In genomic region chr6:91157237-91157570, GRCm38 (mm10) we compare ENCODE assay signal across 7 mouse cellular contexts. TPM values are rescaled to one million over a fixed set of nuclear protein-coding genes. Genes with fewer than 3 reads are reported as not detected.
DNase-seq lines count a peak whose midpoint lies in the region; ATAC-seq and TF ChIP-seq lines count a peak whose summit lies in the region.

No protein-coding gene starts in this region.

- WGBS in lung, embryonic 15.5 days = 29% methylated on average over 6 of the region's 6 CpGs
- WGBS in forebrain, embryonic 11.5 days = 52% methylated on average over 6 of the region's 6 CpGs
- 41% methylated on average over 6 of the region's 6 CpGs for WGBS in limb, embryonic 10.5 days
- 18% methylated on average over 6 of the region's 6 CpGs for WGBS in olfactory bulb, adult 2 months

- H3K27ac ChIP-seq in lung, embryonic 15.5 days = peak overlapping the region; percentile 57; the same call in 1 of the 2 replicates
- H3K27ac ChIP-seq in forebrain, embryonic 11.5 days (ENCODE audit: low read depth, low read length) = no peak overlapping the region
- peak overlapping the region; percentile 95 for H3K27ac ChIP-seq in limb, embryonic 10.5 days
- peak overlapping the region; percentile 66 for H3K27ac ChIP-seq in olfactory bulb, adult 2 months (ENCODE audit: insufficient read depth, low read depth, low read length)

- 0 out of 2 replicates have a peak, but pooled peaks cover 4% of the 10 kb centered on the region for H3K27me3 ChIP-seq in lung, embryonic 15.5 days
- no peaks in the 10 kb centered on the region for H3K27me3 ChIP-seq in forebrain, embryonic 11.5 days (ENCODE audit: control insufficient read depth, insufficient read depth, low read length)
- peaks cover 2% of the 10 kb centered on the region; the same call in 1 of the 2 replicates for H3K27me3 ChIP-seq in limb, embryonic 10.5 days (ENCODE audit: low read depth, poor library complexity, severe bottlenecking)

- no peak for TF ChIP-seq CTCF in olfactory bulb, adult 2 months (IDR thresholded peaks at IDR 0.05; ENCODE audit: insufficient read depth, low read depth, low read length)

- ATAC-seq in lung, embryonic 15.5 days (ENCODE audit: borderline replicate concordance, extremely low read depth, low FRiP score, low TSS enrichment) = no peak
- ATAC-seq in forebrain, embryonic 11.5 days (replicated peaks; ENCODE audit: low FRiP score) = no peak

- no peaks in the 10 kb centered on the region for H3K36me3 ChIP-seq in lung, embryonic 15.5 days
- no peaks in the 10 kb centered on the region for H3K36me3 ChIP-seq in forebrain, embryonic 11.5 days (ENCODE audit: control insufficient read depth, insufficient read depth, low read length)
- peaks cover 6% of the 10 kb centered on the region; the same call in 1 of the 2 replicates for H3K36me3 ChIP-seq in limb, embryonic 10.5 days

- peak overlapping the region; percentile 60 for H3K4me3 ChIP-seq in lung, embryonic 15.5 days
- peak overlapping the region; percentile 59 for H3K4me3 ChIP-seq in forebrain, embryonic 11.5 days (ENCODE audit: low read depth, low read length)
- peak overlapping the region; percentile 78 for H3K4me3 ChIP-seq in limb, embryonic 10.5 days
- H3K4me3 ChIP-seq in olfactory bulb, adult 2 months (ENCODE audit: insufficient read depth, low read depth, low read length) = peak overlapping the region; percentile 60

- peak overlapping the region; percentile 80 for H3K4me2 ChIP-seq in lung, embryonic 15.5 days
- H3K4me2 ChIP-seq in forebrain, embryonic 11.5 days (ENCODE audit: low read depth, low read length, severe bottlenecking) = peak overlapping the region; percentile 85

- no peaks in the 10 kb centered on the region for H3K9me3 ChIP-seq in lung, embryonic 15.5 days
- no peaks in the 10 kb centered on the region for H3K9me3 ChIP-seq in forebrain, embryonic 11.5 days (ENCODE audit: control insufficient read depth, low read length)
- H3K9me3 ChIP-seq in limb, embryonic 10.5 days (replicated peaks) = no peaks in the 10 kb centered on the region

- TF ChIP-seq POLR2A in olfactory bulb, adult 2 months (IDR thresholded peaks at IDR 0.05; ENCODE audit: insufficient read depth, low read depth, low read length) = no peak

- no peak for DNase-seq in lung, adult 18-20 months
- no peak for DNase-seq in forebrain, embryonic 11.5 days (ENCODE audit: low spot score)
- DNase-seq in limb, embryonic 10.5 days (ENCODE audit: low spot score) = no peak
- DNase-seq in MN1 (ENCODE audit: low spot score) = no peak
- DNase-seq in retina, embryonic 14.5 days (ENCODE audit: low spot score) = no peak

- peaks cover 28% of the 10 kb centered on the region for H3K4me1 ChIP-seq in lung, embryonic 15.5 days
- peaks cover 12% of the 10 kb centered on the region; the same call in 1 of the 2 replicates for H3K4me1 ChIP-seq in forebrain, embryonic 11.5 days (replicated peaks; ENCODE audit: control insufficient read depth, insufficient read depth, low read length)
- H3K4me1 ChIP-seq in limb, embryonic 10.5 days = peaks cover 78% of the 10 kb centered on the region
- H3K4me1 ChIP-seq in olfactory bulb, adult 2 months (ENCODE audit: control insufficient read depth, insufficient read depth, low read length) = peaks cover 50% of the 10 kb centered on the region

- H3K9ac ChIP-seq in lung, embryonic 15.5 days = peak overlapping the region; percentile 70
- peak overlapping the region; percentile 75 for H3K9ac ChIP-seq in forebrain, embryonic 11.5 days (ENCODE audit: low read length)

RNA-seq across cellular contexts. Expression of gene Hdac11, which starts 0.7 kb away (rescaled TPM):
- polyA plus RNA-seq in lung, embryonic 15.5 days (2015; fragmentation: Nextera tagmentation; extraction: Ambion mirVana) = 7.5 and 8.2 TPM in 2 replicates
- polyA plus RNA-seq in forebrain, embryonic 11.5 days (2014; fragmentation: Nextera tagmentation; extraction: Ambion mirVana) = 12.5 and 14.5 TPM in 2 replicates
- 10.0 and 12.8 TPM in 2 replicates for polyA plus RNA-seq in limb, embryonic 10.5 days (2016; fragmentation: Nextera tagmentation; extraction: Ambion mirVana)
- not detected in 2 replicates for polyA plus RNA-seq in olfactory bulb, adult 2 months (2012; ENCODE audit: insufficient read depth, insufficient read length, low replicate concordance, missing spikeins)

RNA-seq across cellular contexts. Expression of gene Nup210, which starts 40.6 kb away (rescaled TPM):
- polyA plus RNA-seq in lung, embryonic 15.5 days (2015; fragmentation: Nextera tagmentation; extraction: Ambion mirVana) = 25.7 and 27.5 TPM in 2 replicates
- polyA plus RNA-seq in forebrain, embryonic 11.5 days (2014; fragmentation: Nextera tagmentation; extraction: Ambion mirVana) = 31.9 and 37.4 TPM in 2 replicates
- 7.2 and 10.7 TPM in 2 replicates for polyA plus RNA-seq in limb, embryonic 10.5 days (2016; fragmentation: Nextera tagmentation; extraction: Ambion mirVana)
- polyA plus RNA-seq in olfactory bulb, adult 2 months (2012; ENCODE audit: insufficient read depth, insufficient read length, low replicate concordance, missing spikeins) = not detected in 2 replicates

RNA-seq across cellular contexts. Expression of gene Fbln2, which starts 55.1 kb away (rescaled TPM):
- 53.0 and 65.0 TPM in 2 replicates for polyA plus RNA-seq in lung, embryonic 15.5 days (2015; fragmentation: Nextera tagmentation; extraction: Ambion mirVana)
- 38.9 and 42.4 TPM in 2 replicates for polyA plus RNA-seq in forebrain, embryonic 11.5 days (2014; fragmentation: Nextera tagmentation; extraction: Ambion mirVana)
- 61.9 and 101 TPM in 2 replicates for polyA plus RNA-seq in limb, embryonic 10.5 days (2016; fragmentation: Nextera tagmentation; extraction: Ambion mirVana)
- polyA plus RNA-seq in olfactory bulb, adult 2 months (2012; ENCODE audit: insufficient read depth, insufficient read length, low replicate concordance, missing spikeins) = not detected in 2 replicates
